Comparison of ENCODE assay signal across 19 mouse cellular contexts in the genomic region with DNA sequence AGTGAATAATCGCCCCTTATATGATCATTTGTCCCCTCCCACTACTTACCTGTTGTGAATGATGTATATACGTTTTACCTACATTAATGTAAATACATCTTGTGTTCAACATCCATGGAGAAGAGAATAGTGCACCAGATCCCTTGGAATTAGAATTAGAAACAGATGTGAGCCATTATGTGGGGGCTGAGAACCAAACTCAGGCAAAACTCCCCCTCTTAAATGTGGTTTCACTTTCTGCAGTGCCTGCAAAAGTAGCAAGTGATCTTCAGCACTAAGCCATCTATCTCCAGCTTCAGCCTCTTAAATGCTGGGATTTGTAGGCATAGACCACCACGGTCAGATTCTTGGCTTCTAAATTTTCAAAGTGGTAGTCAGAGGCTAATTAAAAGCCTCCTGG. TPM values are rescaled to one million over a fixed set of nuclear protein-coding genes. Genes with fewer than 3 reads are reported as not detected.
DNase-seq lines count a peak whose midpoint lies in the region; ATAC-seq and TF ChIP-seq lines count a peak whose summit lies in the region.
"Had no signal": no experiment of that assay in that cellular context is flagged by ENCODE, and none has a peak within 500 bp of the region (broad histone marks: within the 10 kb centered on the region; RNA-seq: fewer than 3 reads in every experiment).

No protein-coding gene starts in this region.

- no peak overlapping the region for H3K9ac ChIP-seq in liver, embryonic 11.5 days (ENCODE audit: low read depth, low read length)
- no peak overlapping the region for H3K9ac ChIP-seq in liver, postnatal 0 days (replicated peaks)
- H3K9ac ChIP-seq: hindbrain, embryonic 15.5 days; neural tube, embryonic 12.5 days had no signal

- no peak for TF ChIP-seq CTCF in liver, postnatal 0 days (IDR thresholded peaks at IDR 0.05; ENCODE audit: low read depth)
- TF ChIP-seq CTCF in left cerebral cortex, adult 2 months (IDR thresholded peaks at IDR 0.05), result no peak

- no peaks in the 10 kb centered on the region for H3K27me3 ChIP-seq in liver, embryonic 11.5 days (replicated peaks; ENCODE audit: control insufficient read depth, insufficient read depth, low read length)
- H3K27me3 ChIP-seq in liver, postnatal 0 days (ENCODE audit: insufficient read depth, low read length), result no peaks in the 10 kb centered on the region
- H3K27me3 ChIP-seq: hindbrain, embryonic 15.5 days; neural tube, embryonic 12.5 days had no signal

- no peak for TF ChIP-seq EP300 in liver, postnatal 0 days (IDR thresholded peaks at IDR 0.05; ENCODE audit: low read depth)

- peaks cover 34% of the 10 kb centered on the region for H3K4me1 ChIP-seq in liver, embryonic 11.5 days (replicated peaks; ENCODE audit: control insufficient read depth, insufficient read depth, low read length)
- H3K4me1 ChIP-seq in liver, postnatal 0 days (ENCODE audit: insufficient read depth), result peaks cover 6% of the 10 kb centered on the region
- H3K4me1 ChIP-seq: hindbrain, embryonic 15.5 days; neural tube, embryonic 12.5 days had no signal

- H3K4me3 ChIP-seq in liver, embryonic 11.5 days (ENCODE audit: low read depth, low read length), result no peak overlapping the region
- no peak overlapping the region for H3K4me3 ChIP-seq in liver, postnatal 0 days (ENCODE audit: low read depth, low read length)
- no peak overlapping the region for H3K4me3 ChIP-seq in left cerebral cortex, adult 2 months
- H3K4me3 ChIP-seq: hindbrain, embryonic 15.5 days; neural tube, embryonic 12.5 days had no signal

- WGBS in liver, embryonic 11.5 days, result 69% methylated on average over 3 of the region's 3 CpGs
- 79% methylated on average over 3 of the region's 3 CpGs for WGBS in liver, postnatal 0 days (ENCODE audit: insufficient replicate concordance)

- H3K9me3 ChIP-seq in liver, embryonic 11.5 days (ENCODE audit: control insufficient read depth, low read length), result no peaks in the 10 kb centered on the region
- H3K9me3 ChIP-seq in liver, postnatal 0 days (ENCODE audit: low read length), result no peaks in the 10 kb centered on the region
- H3K9me3 ChIP-seq: G1E; hindbrain, embryonic 15.5 days; neural tube, embryonic 12.5 days had no signal

- ATAC-seq in liver, embryonic 11.5 days (replicated peaks; ENCODE audit: low FRiP score), result no peak
- ATAC-seq in liver, postnatal 0 days, result no peak
- ATAC-seq: intestine, embryonic 16.5 days had no signal

- H3K27ac ChIP-seq in liver, embryonic 11.5 days (ENCODE audit: low read depth, low read length), result peak overlapping the region; percentile 49; the same call in 1 of the 2 replicates
- H3K27ac ChIP-seq in liver, postnatal 0 days (ENCODE audit: low read depth), result no peak overlapping the region
- H3K27ac ChIP-seq in left cerebral cortex, adult 2 months, result no peak overlapping the region
- H3K27ac ChIP-seq: hindbrain, embryonic 15.5 days; neural tube, embryonic 12.5 days had no signal

- intact Hi-C loops in left cerebral cortex, adult 2 months (cut with DNase I), result no loop called here

- DNase-seq in liver, embryonic 11.5 days (ENCODE audit: low spot score), result no peak
- DNase-seq in liver, postnatal 0 days, result no peak
- DNase-seq in brain, adult 2 months (ENCODE audit: low read depth, low spot score), result peak; percentile 23
- peak; percentile 14 for DNase-seq in forelimb bud, embryonic 11.5 days (ENCODE audit: low read depth, low spot score)
- DNase-seq in mesoderm, embryonic 11.5 days (ENCODE audit: low read depth, low spot score), result peak; percentile 28
- DNase-seq in T-cell, adult 2 months (ENCODE audit: low spot score), result no peak
- DNase-seq in left cerebral cortex, adult 2 months (ENCODE audit: extremely low spot score in 1 of 2, low spot score in 2 of 2), result no peak
- no peak for DNase-seq in layer of hippocampus, postnatal 36 days
- DNase-seq: adrenal gland, adult 8-10 months; cerebellum, adult 11-12 months; gastrocnemius, postnatal 25 days; heart, postnatal 14 days; lung, postnatal 10 days had no signal

- no peaks in the 10 kb centered on the region for H3K36me3 ChIP-seq in liver, embryonic 11.5 days (ENCODE audit: control insufficient read depth, insufficient read depth, low read length)
- 0 out of 2 replicates have a peak, but pooled peaks cover 3% of the 10 kb centered on the region for H3K36me3 ChIP-seq in liver, postnatal 0 days (replicated peaks; ENCODE audit: insufficient read depth, low read length)

- H3K4me2 ChIP-seq in liver, embryonic 11.5 days, result peak overlapping the region; percentile 41
- no peak overlapping the region for H3K4me2 ChIP-seq in liver, postnatal 0 days (ENCODE audit: low read depth, low read length)
- H3K4me2 ChIP-seq: heart, embryonic 11.5 days; hindbrain, embryonic 15.5 days; midbrain, embryonic 11.5 days; neural tube, embryonic 12.5 days had no signal

RNA-seq across cellular contexts. Expression of a gene that starts 7.7 kb away (rescaled TPM):
- polyA plus RNA-seq in liver, embryonic 11.5 days (2014; fragmentation: Nextera tagmentation; extraction: Ambion mirVana), result 74.2 and 76.5 TPM in 2 replicates
- polyA plus RNA-seq in liver, postnatal 0 days (2015; fragmentation: Nextera tagmentation; extraction: Ambion mirVana), result 17.2 TPM in 2 replicates
- total RNA-seq in left cerebral cortex, adult 2 months (2021), result 10 to 100 TPM; 19.1 to 23.5 TPM
- total RNA-seq in layer of hippocampus, postnatal 36 days (2021), result 10 to 100 TPM; 19.2 to 25.1 TPM

RNA-seq across cellular contexts. Expression of a gene that starts 11.5 kb away (rescaled TPM):
- polyA plus RNA-seq in liver, embryonic 11.5 days (2014; fragmentation: Nextera tagmentation; extraction: Ambion mirVana), result 75.0 and 81.9 TPM in 2 replicates
- 14.9 and 18.8 TPM in 2 replicates for polyA plus RNA-seq in liver, postnatal 0 days (2015; fragmentation: Nextera tagmentation; extraction: Ambion mirVana)
- total RNA-seq in left cerebral cortex, adult 2 months (2021), result 100 to 1,000 TPM; 169 to 182 TPM
- total RNA-seq in layer of hippocampus, postnatal 36 days (2021), result 100 to 1,000 TPM; 157 to 163 TPM

RNA-seq across cellular contexts. Expression of a gene that starts 34.1 kb away (rescaled TPM):
- 30.6 and 31.2 TPM in 2 replicates for polyA plus RNA-seq in liver, embryonic 11.5 days (2014; fragmentation: Nextera tagmentation; extraction: Ambion mirVana)
- 7.9 and 9.0 TPM in 2 replicates for polyA plus RNA-seq in liver, postnatal 0 days (2015; fragmentation: Nextera tagmentation; extraction: Ambion mirVana)
- total RNA-seq in left cerebral cortex, adult 2 months (2021), result 10 to 100 TPM; 11.7 to 14.4 TPM
- total RNA-seq in layer of hippocampus, postnatal 36 days (2021), result 10 to 100 TPM; 13.2 to 14.0 TPM

RNA-seq across cellular contexts. Expression of a gene that starts 34.2 kb away (rescaled TPM):
- polyA plus RNA-seq in liver, embryonic 11.5 days (2014; fragmentation: Nextera tagmentation; extraction: Ambion mirVana), result 17.2 and 24.2 TPM in 2 replicates
- 9.6 and 10.0 TPM in 2 replicates for polyA plus RNA-seq in liver, postnatal 0 days (2015; fragmentation: Nextera tagmentation; extraction: Ambion mirVana)
- total RNA-seq in left cerebral cortex, adult 2 months (2021), result 10 to 100 TPM; 41.6 to 42.5 TPM
- 10 to 100 TPM; 32.3 to 34.4 TPM for total RNA-seq in layer of hippocampus, postnatal 36 days (2021)

RNA-seq across cellular contexts. Expression of a gene that starts 53.8 kb away (rescaled TPM):
- polyA plus RNA-seq in liver, embryonic 11.5 days (2014; fragmentation: Nextera tagmentation; extraction: Ambion mirVana), result 3.0 and 3.5 TPM in 2 replicates
- polyA plus RNA-seq in liver, postnatal 0 days (2015; fragmentation: Nextera tagmentation; extraction: Ambion mirVana), result 1.2 and 1.3 TPM in 2 replicates
- 10 to 100 TPM; 10.1 to 10.8 TPM for total RNA-seq in left cerebral cortex, adult 2 months (2021)
- total RNA-seq in layer of hippocampus, postnatal 36 days (2021), result 1 to 10 TPM; 8.4 to 9.0 TPM

Comparison
In these comparisons a context has a peak if more than half of its experiments do, and no peak if none do; other contexts are left out.
1. DNase-seq: peak in brain, adult 2 months (single experiment), forelimb bud, embryonic 11.5 days (single experiment) and mesoderm, embryonic 11.5 days (single experiment); none in liver, embryonic 11.5 days (single experiment), liver, postnatal 0 days (single experiment), T-cell, adult 2 months (single experiment), left cerebral cortex, adult 2 months (0 of 2) and layer of hippocampus, postnatal 36 days (0 of 2).